Mouse (Mus musculus) CH12.LX (cell line): ENCODE results near the gene Fdxr.

Experiments
- CTCF ChIP-seq, 2 experiments: IDR thresholded peaks in 1 of 2; conservative IDR thresholded peaks in 1 of 2; 2 replicates each; pipeline ENCODE4 v1.5.1; 2011 to 2012; ENCODE audit warnings: low read depth in 2 of 2, low read length in 2 of 2, improper control_type of control experiment in 1 of 2, inconsistent platforms in 1 of 2, mild to moderate bottlenecking in 1 of 2, moderate library complexity in 1 of 2
- JUND ChIP-seq: conservative IDR thresholded peaks from 2 replicates; pipeline ENCODE4 v1.6.1; 2011; ENCODE audit warnings: low read depth, low read length, improper control_type of control experiment
- NELFE ChIP-seq: IDR thresholded peaks from 2 replicates; pipeline ENCODE4 v1.6.1; 2011; ENCODE audit warnings: low read depth, low read length, improper control_type of control experiment
- POLR2AphosphoS2 ChIP-seq: IDR thresholded peaks from 2 replicates; pipeline ENCODE4 v1.6.1; 2011; ENCODE audit warnings: low read depth, low read length, improper control_type of control experiment
- ZNF384 ChIP-seq: IDR thresholded peaks from 2 replicates; pipeline ENCODE4 v1.6.1; 2012; ENCODE audit warnings: low read depth, low read length, improper control_type of control experiment, inconsistent platforms

GRCm38 (mm10) chr11:115269330-115270066 is 7.4 kb downstream of the Fdxr start:
- TF ChIP-seq POLR2AphosphoS2, result no peak
- no peak for TF ChIP-seq ZNF384
- no peak for TF ChIP-seq CTCF (conservative IDR thresholded peaks at IDR 0.05 in 1 of 2, IDR thresholded peaks at IDR 0.05 in 1 of 2; ENCODE audit: low read depth in 2 of 2, low read length in 2 of 2)
- no peak for TF ChIP-seq JUND
- TF ChIP-seq NELFE, result no peak
